Mouse (Mus musculus) hindbrain, embryonic 15.5 days (tissue): ENCODE measurements around the gene Smyd3. TPM values are rescaled to one million over a fixed set of nuclear protein-coding genes. Genes with fewer than 3 reads are reported as not detected.

ENCODE experiments used
- ATAC-seq: fragments of 200-750 bp; cut with Nextera tagmentation; 2 replicates; pipeline ENCODE4 v1.8.0; 2017; ENCODE audit warnings: low read depth, moderate number of reproducible peaks, moderate TSS enrichment; ENCODE audit not compliant: low FRiP score
- H3K27ac ChIP-seq: fragments of 300-500 bp; sonication (generic); replicated peaks from 2 replicates; pipeline ENCODE4 v1.5.1; 2015; ENCODE audit warnings: mild to moderate bottlenecking, inconsistent platforms
- H3K27me3 ChIP-seq: fragments of 300-500 bp; sonication (generic); 2 replicates; pipeline ENCODE4 v1.6.1; 2015; ENCODE audit warnings: control low read depth, inconsistent platforms
- H3K36me3 ChIP-seq: fragments of 300-500 bp; sonication (generic); 2 replicates; pipeline ENCODE4 v1.6.1; 2015; ENCODE audit warnings: control low read depth, inconsistent platforms
- H3K4me1 ChIP-seq: fragments of 300-500 bp; sonication (generic); replicated peaks from 2 replicates; pipeline ENCODE4 v1.6.1; 2015; ENCODE audit warnings: control low read depth, inconsistent platforms
- H3K4me2 ChIP-seq: fragments of 300-500 bp; sonication (generic); 2 replicates; pipeline ENCODE4 v1.6.1; 2015; ENCODE audit warnings: moderate library complexity, mild to moderate bottlenecking, inconsistent platforms
- H3K4me3 ChIP-seq: fragments of 300-500 bp; sonication (generic); 2 replicates; pipeline ENCODE4 v1.5.1; 2015; ENCODE audit warnings: mild to moderate bottlenecking, inconsistent platforms
- H3K9ac ChIP-seq: fragments of 300-500 bp; sonication (generic); 2 replicates; pipeline ENCODE4 v1.6.1; 2015; ENCODE audit warnings: inconsistent platforms
- H3K9me3 ChIP-seq: fragments of 300-500 bp; sonication (generic); 2 replicates; pipeline ENCODE4 v1.6.1; 2016; ENCODE audit warnings: control low read depth, inconsistent platforms
- WGBS: fragments of 180-500 bp; shearing (Covaris S2); methylation state at CpG from one replicate; pipeline ENCODE4 v1.1.7; 2015; 5-methylcytosine and 5-hydroxymethylcytosine counted together
- polyA plus RNA-seq: library from polyadenylated mRNA; unstranded; fragments of >200 nt; fragmentation: Nextera tagmentation; extraction: Ambion mirVana; gene quantifications from 2 replicates; pipeline ENCODE4 v1.2.1, GENCODE M21; 2015

Gene Smyd3
- polyA plus RNA-seq, 1 experiment from 2014 or later, result 26.0 TPM

- no peaks in the 10 kb centered on the region for H3K27me3 ChIP-seq
- peak overlapping the region; percentile 28 for H3K4me2 ChIP-seq
- peaks cover 26% of the 10 kb centered on the region for H3K4me1 ChIP-seq
- peak; percentile 37; the same call in 1 of the 2 replicates for ATAC-seq
- peak overlapping the region; percentile 48; the same call in 1 of the 2 replicates for H3K27ac ChIP-seq
- H3K4me3 ChIP-seq, result no peak overlapping the region
- whole genome bisulfite sequencing, result 24% methylated on average over 17 of the region's 17 CpGs
- H3K9me3 ChIP-seq, result no peaks in the 10 kb centered on the region
- H3K9ac ChIP-seq, result no peak overlapping the region
- H3K36me3 ChIP-seq, result no peaks in the 10 kb centered on the region
Observed at GRCm38 (mm10) chr1:179446127-179446844, 71.6 kb downstream of the Smyd3 start.

- Histone ChIP-seq H3K27ac (no peak overlapping the region), H3K4me2 (no peak overlapping the region), H3K27me3 (no peaks in the 10 kb centered on the region), H3K9me3 (no peaks in the 10 kb centered on the region), H3K4me1 (peaks cover 32% of the 10 kb centered on the region), H3K4me3 (no peak overlapping the region), H3K36me3 (no peaks in the 10 kb centered on the region), H3K9ac (no peak overlapping the region)
- 80% methylated on average over 13 of the region's 13 CpGs for WGBS
- no peak for ATAC-seq
Observed at GRCm38 (mm10) chr1:179443835-179444234, 74.0 kb downstream of the Smyd3 start.

DNA sequence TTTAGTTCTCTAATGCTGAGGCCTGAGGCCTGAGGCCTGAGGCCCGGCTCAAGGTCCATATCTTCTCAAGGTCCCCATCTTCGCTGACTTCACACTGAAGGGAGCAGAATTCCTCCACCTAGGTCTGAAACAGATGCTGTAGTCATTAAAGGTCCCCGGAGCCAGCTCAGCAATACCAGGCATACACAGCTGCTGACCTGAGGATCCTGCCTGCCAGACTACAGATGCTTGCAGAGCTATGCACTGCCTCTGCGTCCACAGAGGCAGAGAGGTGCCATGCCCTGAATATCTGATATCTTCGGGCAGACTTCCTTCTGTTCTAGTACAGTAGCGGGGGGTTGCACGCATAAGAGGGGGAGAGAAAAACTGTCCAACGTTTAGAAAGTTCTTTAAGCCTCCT, 74.4 kb downstream of the Smyd3 start:
- 73% methylated on average over 8 of the region's 8 CpGs for WGBS

DNA sequence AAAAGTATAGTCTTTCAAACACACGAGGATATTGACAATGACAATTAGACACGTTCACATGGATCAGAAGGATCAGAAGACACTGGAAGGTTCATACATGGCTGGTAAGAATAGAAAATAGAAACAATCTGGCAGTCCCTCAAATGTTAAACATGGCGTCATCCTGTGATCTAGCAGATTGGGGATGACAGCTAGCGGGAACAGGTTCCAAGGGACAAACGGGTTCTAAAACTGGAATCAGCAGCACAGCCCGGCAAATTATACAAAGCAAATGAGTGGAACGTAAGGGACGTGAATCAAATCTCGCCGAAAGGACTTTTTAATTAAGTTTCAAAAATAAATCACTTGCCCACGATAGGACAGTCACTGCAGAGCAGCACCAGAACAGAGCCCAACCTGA, 81.2 kb downstream of the Smyd3 start:
- ATAC-seq, result no peak
- H3K9me3 ChIP-seq, result no peaks in the 10 kb centered on the region
- H3K4me3 ChIP-seq, result no peak overlapping the region
- H3K36me3 ChIP-seq, result no peaks in the 10 kb centered on the region
- H3K27ac ChIP-seq, result no peak overlapping the region
- no peak overlapping the region for H3K4me2 ChIP-seq
- 72% methylated on average over 11 of the region's 11 CpGs for WGBS
- H3K27me3 ChIP-seq, result no peaks in the 10 kb centered on the region
- no peak overlapping the region for H3K9ac ChIP-seq
- peaks cover 9% of the 10 kb centered on the region; the same call in 1 of the 2 replicates for H3K4me1 ChIP-seq

More for the DNA sequence above, 74.4 kb downstream of the Smyd3 start:
- peaks cover 32% of the 10 kb centered on the region for H3K4me1 ChIP-seq
- ATAC-seq, result no peak
- H3K9ac ChIP-seq, result no peak overlapping the region
- H3K4me3 ChIP-seq, result no peak overlapping the region
- no peaks in the 10 kb centered on the region for H3K36me3 ChIP-seq
- H3K27me3 ChIP-seq, result no peaks in the 10 kb centered on the region
- no peak overlapping the region for H3K27ac ChIP-seq
- H3K4me2 ChIP-seq, result no peak overlapping the region
- H3K9me3 ChIP-seq, result no peaks in the 10 kb centered on the region

DNA sequence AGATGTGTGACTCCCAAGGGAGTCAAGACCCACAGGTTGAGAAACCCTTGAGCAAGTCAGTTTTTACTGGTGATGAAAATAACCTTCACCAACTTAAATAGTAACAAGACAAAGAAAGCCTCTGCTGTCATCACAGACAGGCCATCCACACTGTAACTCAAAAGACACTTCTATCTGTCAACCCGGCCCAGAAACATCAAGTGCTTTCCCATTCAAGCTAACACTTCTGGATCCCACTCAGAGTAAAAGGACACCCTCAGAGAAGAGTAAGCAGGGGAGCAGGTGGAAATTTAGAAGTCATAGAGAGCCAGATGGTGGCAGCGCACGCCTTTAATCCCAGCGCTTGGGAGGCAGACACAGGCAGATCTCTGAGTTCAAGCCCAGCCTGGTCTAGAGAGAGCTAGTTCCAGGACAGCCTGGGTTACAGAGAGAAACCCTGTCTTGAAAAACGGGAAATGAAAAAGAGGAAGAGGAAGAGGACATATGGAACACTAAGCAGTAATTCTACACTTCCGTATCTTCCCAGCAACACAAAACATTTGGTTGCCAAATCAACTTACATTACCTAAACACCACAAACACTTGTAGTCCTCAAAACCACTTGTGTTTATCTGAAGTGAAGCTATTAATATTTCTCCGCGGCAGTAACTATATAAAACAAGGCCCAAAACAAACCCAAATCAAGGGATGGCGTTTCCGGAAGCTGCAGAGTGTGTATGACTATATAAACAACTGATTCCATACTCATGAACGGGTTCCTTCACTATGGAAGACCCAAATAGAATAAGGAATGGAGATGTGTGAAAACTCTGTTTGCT, 83.2 kb downstream of the Smyd3 start:
- ATAC-seq, result no peak
- Histone ChIP-seq H3K36me3 (no peaks in the 10 kb centered on the region), H3K9ac (no peak overlapping the region), H3K4me1 (no peaks in the 10 kb centered on the region), H3K4me3 (no peak overlapping the region), H3K4me2 (no peak overlapping the region), H3K27me3 (no peaks in the 10 kb centered on the region), H3K9me3 (no peaks in the 10 kb centered on the region), H3K27ac (no peak overlapping the region)
- WGBS, result 94% methylated on average over 11 of the region's 11 CpGs

- no peaks in the 10 kb centered on the region for H3K9me3 ChIP-seq
- no peak for ATAC-seq
- no peak overlapping the region for H3K9ac ChIP-seq
Observed at GRCm38 (mm10) chr1:179433828-179434227, 84.0 kb downstream of the Smyd3 start.

DNA sequence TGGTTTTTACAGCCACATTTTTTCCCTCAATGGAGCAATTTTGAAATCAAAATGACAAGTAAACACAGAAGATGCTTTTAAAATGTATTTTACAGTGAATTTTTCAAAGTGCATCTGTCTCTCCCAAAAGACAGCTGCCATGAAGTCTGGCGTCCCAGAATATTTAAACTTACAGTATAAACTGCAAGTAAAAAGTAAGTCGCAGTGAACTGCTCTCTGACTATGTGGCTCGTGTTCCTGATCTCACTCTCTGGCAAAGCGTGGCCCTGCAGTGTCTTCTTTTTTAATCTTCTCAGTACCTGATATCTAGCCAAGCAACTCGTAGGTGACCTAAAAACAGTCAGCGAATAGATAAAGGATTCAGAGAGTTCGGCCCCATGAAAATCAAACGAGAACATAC, 84.5 kb downstream of the Smyd3 start:
- Histone ChIP-seq H3K4me1 (no peaks in the 10 kb centered on the region), H3K36me3 (no peaks in the 10 kb centered on the region), H3K4me2 (no peak overlapping the region), H3K9me3 (no peaks in the 10 kb centered on the region), H3K4me3 (no peak overlapping the region), H3K9ac (no peak overlapping the region), H3K27me3 (no peaks in the 10 kb centered on the region), H3K27ac (no peak overlapping the region)
- no peak for ATAC-seq
- 85% methylated on average over 8 of the region's 8 CpGs for WGBS

More at GRCm38 (mm10) chr1:179433828-179434227, 84.0 kb downstream of the Smyd3 start:
- WGBS, result 86% methylated on average over 7 of the region's 7 CpGs
- no peaks in the 10 kb centered on the region for H3K4me1 ChIP-seq
- H3K27me3 ChIP-seq, result no peaks in the 10 kb centered on the region
- H3K4me3 ChIP-seq, result no peak overlapping the region
- H3K36me3 ChIP-seq, result no peaks in the 10 kb centered on the region
- H3K27ac ChIP-seq, result no peak overlapping the region
- no peak overlapping the region for H3K4me2 ChIP-seq

DNA sequence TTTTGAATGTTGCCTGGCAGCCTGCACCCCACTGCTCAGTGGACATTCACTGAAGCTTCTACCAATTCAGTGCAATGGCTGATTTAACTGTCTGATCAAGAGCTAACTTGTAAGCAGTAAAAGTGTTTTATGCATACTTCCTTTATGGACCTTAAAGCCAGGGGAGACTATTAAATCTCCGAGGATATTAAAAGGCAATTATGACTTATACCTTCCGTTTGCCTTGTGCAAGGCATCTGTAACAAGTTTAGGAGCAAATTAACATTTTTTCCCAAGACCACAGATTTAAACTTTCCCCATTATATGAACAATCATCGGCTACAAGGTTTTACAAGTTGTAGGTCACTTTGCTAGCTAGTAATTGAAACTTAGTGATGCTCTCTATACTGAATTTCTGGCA, 87.8 kb downstream of the Smyd3 start:
- Histone ChIP-seq H3K4me2 (no peak overlapping the region), H3K4me1 (no peaks in the 10 kb centered on the region), H3K4me3 (no peak overlapping the region), H3K27me3 (no peaks in the 10 kb centered on the region), H3K9ac (no peak overlapping the region), H3K36me3 (no peaks in the 10 kb centered on the region), H3K27ac (no peak overlapping the region), H3K9me3 (no peaks in the 10 kb centered on the region)
- WGBS, result 77% methylated on average over 3 of the region's 3 CpGs
- no peak for ATAC-seq

DNA sequence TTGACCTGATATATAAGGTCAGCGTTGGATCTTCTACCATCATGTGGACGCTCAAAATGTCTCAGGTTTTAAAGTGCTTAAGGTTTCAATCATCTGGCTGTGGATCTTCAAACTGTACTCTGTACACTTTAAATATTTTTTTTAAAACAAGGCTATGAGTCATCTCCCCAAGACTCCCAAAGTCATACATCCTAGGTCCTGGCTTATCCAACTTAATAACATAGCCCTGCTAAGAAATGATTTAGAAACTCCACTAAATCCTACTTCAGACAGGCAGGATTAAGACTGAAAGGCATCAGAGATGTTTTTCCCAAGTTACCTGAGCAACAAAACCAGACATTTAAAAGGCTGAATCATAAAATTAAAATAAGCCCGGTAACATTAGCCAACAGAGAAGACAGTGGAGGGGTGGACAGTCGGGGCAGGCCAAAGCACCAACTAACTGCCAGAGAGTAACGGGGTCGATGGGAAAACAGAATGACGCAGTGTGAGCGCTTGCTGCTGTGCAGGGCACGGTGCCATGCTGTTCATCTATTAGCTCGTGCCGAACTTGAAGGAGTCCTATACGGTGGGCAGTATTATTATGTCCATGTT, 92.9 kb downstream of the Smyd3 start:
- no peaks in the 10 kb centered on the region for H3K36me3 ChIP-seq
- no peaks in the 10 kb centered on the region for H3K27me3 ChIP-seq
- no peak for ATAC-seq
- no peaks in the 10 kb centered on the region for H3K4me1 ChIP-seq
- H3K9ac ChIP-seq, result no peak overlapping the region
- H3K27ac ChIP-seq, result no peak overlapping the region
- no peaks in the 10 kb centered on the region for H3K9me3 ChIP-seq
- no peak overlapping the region for H3K4me2 ChIP-seq
- no peak overlapping the region for H3K4me3 ChIP-seq
- WGBS, result 85% methylated on average over 12 of the region's 12 CpGs

DNA sequence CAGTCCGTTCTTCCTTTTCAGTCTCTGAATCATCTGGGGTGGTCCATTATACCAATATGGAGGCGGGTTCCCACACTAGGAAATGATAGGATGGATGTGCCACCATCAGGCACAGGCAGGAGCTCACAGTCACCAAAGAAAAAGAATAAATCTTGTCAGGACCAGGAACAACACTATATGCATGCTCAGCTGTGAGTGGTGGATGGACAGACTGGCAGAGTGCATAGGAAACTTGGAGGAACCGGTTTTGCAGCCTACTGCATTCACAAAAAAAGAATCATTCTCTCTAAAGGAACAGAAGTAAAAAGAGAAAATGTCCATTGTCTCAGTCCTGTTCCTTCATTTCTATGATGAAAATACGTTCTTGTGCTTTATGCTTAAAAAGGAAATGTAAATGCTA, 98.8 kb downstream of the Smyd3 start:
- Histone ChIP-seq H3K27me3 (no peaks in the 10 kb centered on the region), H3K4me2 (no peak overlapping the region), H3K9ac (no peak overlapping the region), H3K9me3 (no peaks in the 10 kb centered on the region), H3K4me1 (0 out of 2 replicates have a peak, but pooled peaks cover 2% of the 10 kb centered on the region), H3K27ac (no peak overlapping the region), H3K4me3 (no peak overlapping the region), H3K36me3 (no peaks in the 10 kb centered on the region)
- 80% methylated on average over 4 of the region's 4 CpGs for WGBS
- ATAC-seq, result no peak

- no peak for ATAC-seq
- H3K27ac ChIP-seq, result no peak overlapping the region
- H3K9me3 ChIP-seq, result no peaks in the 10 kb centered on the region
- WGBS, result 89% methylated on average over 4 of the region's 4 CpGs
- H3K36me3 ChIP-seq, result no peaks in the 10 kb centered on the region
- no peaks in the 10 kb centered on the region for H3K4me1 ChIP-seq
- no peak overlapping the region for H3K4me2 ChIP-seq
- no peaks in the 10 kb centered on the region for H3K27me3 ChIP-seq
- H3K4me3 ChIP-seq, result no peak overlapping the region
- no peak overlapping the region for H3K9ac ChIP-seq
Observed at GRCm38 (mm10) chr1:179408086-179408485, 109.8 kb downstream of the Smyd3 start.

GRCm38 (mm10) chr1:179400835-179401234, 117.0 kb downstream of the Smyd3 start:
- WGBS, result 67% methylated on average over 5 of the region's 5 CpGs
- Histone ChIP-seq H3K9me3 (no peaks in the 10 kb centered on the region), H3K4me3 (no peak overlapping the region), H3K27me3 (no peaks in the 10 kb centered on the region), H3K27ac (no peak overlapping the region), H3K4me2 (no peak overlapping the region), H3K9ac (no peak overlapping the region), H3K36me3 (no peaks in the 10 kb centered on the region), H3K4me1 (no peaks in the 10 kb centered on the region; the same call in 1 of the 2 replicates)
- ATAC-seq, result no peak
